Mouse (Mus musculus): ENCODE data around the gene Gpld1. TPM values are rescaled to one million over a fixed set of nuclear protein-coding genes. Genes with fewer than 3 reads are reported as not detected.
"Not testable (repeated sequence)": the region's sequence is repeated elsewhere in the genome, so short reads cannot be mapped to it uniquely, and the experiment has no call there.

Gpld1 gene
- polyA plus RNA-seq, 1 experiment, result 0.13 TPM

- no peaks in the 10 kb centered on the region for H3K36me3 ChIP-seq (ENCODE audit: control insufficient read depth, insufficient read depth, low read length)
- H3K4me3 ChIP-seq (ENCODE audit: extremely low read depth, insufficient read depth, insufficient read length), result no peak overlapping the region
- H3K4me1 ChIP-seq (ENCODE audit: control insufficient read depth, insufficient read depth, insufficient read length), result no peaks in the 10 kb centered on the region
- WGBS, result 46% methylated on average over 3 of the region's 3 CpGs
- H3K27ac ChIP-seq (ENCODE audit: insufficient read depth, low read length), result no peak overlapping the region
- no peak for DNase-seq (ENCODE audit: low read depth in 1 of 2, low spot score in 2 of 2)
- H3K27me3 ChIP-seq (ENCODE audit: control insufficient read depth, insufficient read depth, low read length), result no peaks in the 10 kb centered on the region
- TF ChIP-seq POLR2A (IDR thresholded peaks at IDR 0.05; ENCODE audit: low read depth, low read length), result no peak
- TF ChIP-seq CTCF (IDR thresholded peaks at IDR 0.05; ENCODE audit: extremely low read depth, insufficient read depth, insufficient read length, insufficient replicate concordance), result no peak
These were observed 17.1 kb downstream of the Gpld1 start for GRCm38 (mm10) chr13:24960084-24960483.

- Histone ChIP-seq H3K4me1 (ENCODE audit: control insufficient read depth, insufficient read depth, insufficient read length) (peaks cover 3% of the 10 kb centered on the region; the same call in 1 of the 2 replicates), H3K27me3 (ENCODE audit: control insufficient read depth, insufficient read depth, low read length) (no peaks in the 10 kb centered on the region), H3K36me3 (ENCODE audit: control insufficient read depth, insufficient read depth, low read length) (no peaks in the 10 kb centered on the region), H3K27ac (ENCODE audit: insufficient read depth, low read length) (no peak overlapping the region), H3K4me3 (ENCODE audit: extremely low read depth, insufficient read depth, insufficient read length) (no peak overlapping the region)
- TF ChIP-seq POLR2A (IDR thresholded peaks at IDR 0.05; ENCODE audit: low read depth, low read length), result no peak
- no peak for TF ChIP-seq CTCF (IDR thresholded peaks at IDR 0.05; ENCODE audit: extremely low read depth, insufficient read depth, insufficient read length, insufficient replicate concordance)
- no peak for DNase-seq (ENCODE audit: low read depth in 1 of 2, low spot score in 2 of 2)
- WGBS, result 77% methylated on average over 8 of the region's 8 CpGs
These were observed 19.2 kb downstream of the Gpld1 start for GRCm38 (mm10) chr13:24962119-24962518.

- whole genome bisulfite sequencing, result 16% methylated on average over 15 of the region's 15 CpGs
- Histone ChIP-seq H3K27me3 (ENCODE audit: control insufficient read depth, insufficient read depth, low read length) (no peaks in the 10 kb centered on the region), H3K4me3 (ENCODE audit: extremely low read depth, insufficient read depth, insufficient read length) (peak overlapping the region; percentile 46), H3K36me3 (ENCODE audit: control insufficient read depth, insufficient read depth, low read length) (no peaks in the 10 kb centered on the region), H3K4me1 (ENCODE audit: control insufficient read depth, insufficient read depth, insufficient read length) (peaks cover 3% of the 10 kb centered on the region; the same call in 1 of the 2 replicates), H3K27ac (ENCODE audit: insufficient read depth, low read length) (no peak overlapping the region)
- peak in 1 of 2 experiments; percentile 17 for DNase-seq (ENCODE audit: low read depth in 1 of 2, low spot score in 2 of 2)
- TF ChIP-seq POLR2A (IDR thresholded peaks at IDR 0.05; ENCODE audit: low read depth, low read length) (no peak), CTCF (IDR thresholded peaks at IDR 0.05; ENCODE audit: extremely low read depth, insufficient read depth, insufficient read length, insufficient replicate concordance) (no peak)
These were observed 22.3 kb downstream of the Gpld1 start for GRCm38 (mm10) chr13:24965130-24965845.

GRCm38 (mm10) chr13:24965846-24966201 lies 22.9 kb downstream of the Gpld1 start:
- no peak overlapping the region for H3K27ac ChIP-seq (ENCODE audit: insufficient read depth, low read length)
- TF ChIP-seq POLR2A (IDR thresholded peaks at IDR 0.05; ENCODE audit: low read depth, low read length) (no peak), CTCF (IDR thresholded peaks at IDR 0.05; ENCODE audit: extremely low read depth, insufficient read depth, insufficient read length, insufficient replicate concordance) (no peak)
- H3K27me3 ChIP-seq (ENCODE audit: control insufficient read depth, insufficient read depth, low read length), result no peaks in the 10 kb centered on the region
- peaks cover 3% of the 10 kb centered on the region; the same call in 1 of the 2 replicates for H3K4me1 ChIP-seq (ENCODE audit: control insufficient read depth, insufficient read depth, insufficient read length)
- peak overlapping the region; percentile 46 for H3K4me3 ChIP-seq (ENCODE audit: extremely low read depth, insufficient read depth, insufficient read length)
- DNase-seq (ENCODE audit: low read depth in 1 of 2, low spot score in 2 of 2), result no peak
- 35% methylated on average over 5 of the region's 5 CpGs for WGBS
- H3K36me3 ChIP-seq (ENCODE audit: control insufficient read depth, insufficient read depth, low read length), result no peaks in the 10 kb centered on the region

- not testable (repeated sequence) for DNase-seq (ENCODE audit: low read depth in 1 of 2, low spot score in 2 of 2); H3K36me3 ChIP-seq (ENCODE audit: control insufficient read depth, insufficient read depth, low read length); H3K27ac ChIP-seq (ENCODE audit: insufficient read depth, low read length); H3K4me3 ChIP-seq (ENCODE audit: extremely low read depth, insufficient read depth, insufficient read length); H3K4me1 ChIP-seq (ENCODE audit: control insufficient read depth, insufficient read depth, insufficient read length); H3K27me3 ChIP-seq (ENCODE audit: control insufficient read depth, insufficient read depth, low read length)
- 91% methylated on average over 3 of the region's 3 CpGs for WGBS
These were observed 28.8 kb downstream of the Gpld1 start for GRCm38 (mm10) chr13:24971776-24972175.

- Histone ChIP-seq H3K36me3 (ENCODE audit: control insufficient read depth, insufficient read depth, low read length) (no peaks in the 10 kb centered on the region), H3K27me3 (ENCODE audit: control insufficient read depth, insufficient read depth, low read length) (no peaks in the 10 kb centered on the region), H3K4me3 (ENCODE audit: extremely low read depth, insufficient read depth, insufficient read length) (no peak overlapping the region), H3K4me1 (ENCODE audit: control insufficient read depth, insufficient read depth, insufficient read length) (no peaks in the 10 kb centered on the region), H3K27ac (ENCODE audit: insufficient read depth, low read length) (no peak overlapping the region)
- no peak for DNase-seq (ENCODE audit: low read depth in 1 of 2, low spot score in 2 of 2)
- WGBS, result 82% methylated on average over 4 of the region's 4 CpGs
- no peak for TF ChIP-seq CTCF (IDR thresholded peaks at IDR 0.05; ENCODE audit: extremely low read depth, insufficient read depth, insufficient read length, insufficient replicate concordance)
- TF ChIP-seq POLR2A (IDR thresholded peaks at IDR 0.05; ENCODE audit: low read depth, low read length), result no peak
These were observed 33.4 kb downstream of the Gpld1 start for GRCm38 (mm10) chr13:24976384-24976783.

GRCm38 (mm10) chr13:24977820-24978342 lies 34.9 kb downstream of the Gpld1 start:
- no peak overlapping the region for H3K27ac ChIP-seq (ENCODE audit: insufficient read depth, low read length)
- H3K4me3 ChIP-seq (ENCODE audit: extremely low read depth, insufficient read depth, insufficient read length), result no peak overlapping the region
- H3K4me1 ChIP-seq (ENCODE audit: control insufficient read depth, insufficient read depth, insufficient read length), result no peaks in the 10 kb centered on the region
- H3K27me3 ChIP-seq (ENCODE audit: control insufficient read depth, insufficient read depth, low read length), result no peaks in the 10 kb centered on the region
- TF ChIP-seq POLR2A (IDR thresholded peaks at IDR 0.05; ENCODE audit: low read depth, low read length) (no peak), CTCF (IDR thresholded peaks at IDR 0.05; ENCODE audit: extremely low read depth, insufficient read depth, insufficient read length, insufficient replicate concordance) (no peak)
- H3K36me3 ChIP-seq (ENCODE audit: control insufficient read depth, insufficient read depth, low read length), result no peaks in the 10 kb centered on the region
- no peak for DNase-seq (ENCODE audit: low read depth in 1 of 2, low spot score in 2 of 2)
- 91% methylated on average over 5 of the region's 5 CpGs for WGBS
